Mouse (Mus musculus) embryonic facial prominence, embryonic 15.5 days (tissue): ENCODE results near the gene Prpf31. TPM values are rescaled to one million over a fixed set of nuclear protein-coding genes. Genes with fewer than 3 reads are reported as not detected.

Source experiments
- ATAC-seq: fragments of 200-750 bp; cut with Nextera tagmentation; 2 replicates; pipeline ENCODE4 v1.8.0; 2017; ENCODE audit warnings: low read depth, moderate TSS enrichment; ENCODE audit not compliant: insufficient number of reproducible peaks, low FRiP score, low TSS enrichment
- H3K27ac ChIP-seq: fragments of 300-500 bp; sonication (generic); replicated peaks from 2 replicates; pipeline ENCODE4 v1.5.1; 2015; ENCODE audit warnings: mild to moderate bottlenecking, inconsistent platforms
- H3K27me3 ChIP-seq: fragments of 300-500 bp; sonication (generic); 2 replicates; pipeline ENCODE4 v1.6.1; 2015; ENCODE audit warnings: inconsistent platforms
- H3K36me3 ChIP-seq: fragments of 300-500 bp; sonication (generic); 2 replicates; pipeline ENCODE4 v1.6.1; 2015; ENCODE audit warnings: mild to moderate bottlenecking, inconsistent platforms
- H3K4me1 ChIP-seq: fragments of 300-500 bp; sonication (generic); 2 replicates; pipeline ENCODE4 v1.6.1; 2015; ENCODE audit warnings: inconsistent platforms
- H3K4me2 ChIP-seq: fragments of 300-500 bp; sonication (generic); replicated peaks from 2 replicates; pipeline ENCODE4 v1.6.1; 2015; ENCODE audit warnings: mild to moderate bottlenecking, inconsistent platforms
- H3K4me3 ChIP-seq: fragments of 300-500 bp; sonication (generic); replicated peaks from 2 replicates; pipeline ENCODE4 v1.5.1; 2015; ENCODE audit warnings: mild to moderate bottlenecking, inconsistent platforms
- H3K9ac ChIP-seq: fragments of 300-500 bp; sonication (generic); 2 replicates; pipeline ENCODE4 v1.6.1; 2015; ENCODE audit warnings: inconsistent platforms
- H3K9me3 ChIP-seq: fragments of 300-500 bp; sonication (generic); replicated peaks from 2 replicates; pipeline ENCODE4 v1.6.1; 2016; ENCODE audit warnings: inconsistent platforms
- WGBS: fragments of 180-500 bp; shearing (Covaris S2); methylation state at CpG from one replicate; pipeline ENCODE4 v1.1.7; 2015; 5-methylcytosine and 5-hydroxymethylcytosine counted together
- microRNA-seq: library from miRNA; unstranded; fragments of <30 nt; microRNA quantifications from one replicate; pipeline ENCODE4, GENCODE M21; 2016; ENCODE audit warnings: borderline number of aligned reads
- polyA plus RNA-seq: library from polyadenylated mRNA; unstranded; fragments of >200 nt; fragmentation: Nextera tagmentation; extraction: Ambion mirVana; gene quantifications from 2 replicates; pipeline ENCODE4 v1.2.1, GENCODE M21; 2015

Gene Prpf31
- polyA plus RNA-seq, 1 experiment from 2014 or later, result 94.3 TPM

DNA sequence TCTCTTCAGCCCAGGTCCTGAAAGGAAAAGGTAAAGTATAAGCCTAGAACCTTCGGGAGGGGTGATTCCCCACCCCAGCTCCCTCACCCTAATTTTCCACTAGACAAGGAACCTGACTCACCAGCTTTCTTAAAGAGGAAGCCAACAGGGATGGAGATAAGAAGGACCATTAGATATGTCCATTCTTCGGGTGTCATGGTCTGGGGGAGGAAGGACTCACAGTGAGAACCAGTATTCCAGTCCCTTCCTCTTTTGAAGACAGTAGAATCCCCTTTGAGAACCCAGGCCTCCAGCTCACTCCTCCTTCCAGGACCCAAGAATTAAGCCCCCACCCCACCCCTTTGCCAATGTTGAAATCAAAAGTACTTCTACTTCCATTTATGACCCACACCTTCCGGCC lies 62.1 kb downstream of the Prpf31 start:
- peak overlapping the region; percentile 97 for H3K27ac ChIP-seq
- ATAC-seq, result no peak

More for the DNA sequence above, 62.1 kb downstream of the Prpf31 start:
- WGBS, result 29% methylated on average over 3 of the region's 3 CpGs
- H3K9me3 ChIP-seq, result no peaks in the 10 kb centered on the region
- H3K4me1 ChIP-seq, result peaks cover 16% of the 10 kb centered on the region
- peaks cover 27% of the 10 kb centered on the region for H3K36me3 ChIP-seq
- peak overlapping the region; percentile 72 for H3K4me3 ChIP-seq
- H3K4me2 ChIP-seq, result peak overlapping the region; percentile 87
- H3K9ac ChIP-seq, result peak overlapping the region; percentile 88
- no peaks in the 10 kb centered on the region for H3K27me3 ChIP-seq

Small RNAs within 50 kb of the gene (microRNA-seq; reads per million reads assigned to microRNA genes)
- gene Gm25100, result not detected
- 1.9 reads per million, percentile 5 among the genes with 10 or more reads in this experiment for gene Mir3572

Other genes starting within 250 kb of the Prpf31 start
- gene Cacng8, start 239.3 kb upstream of the Prpf31 start, polyA plus RNA-seq, result 2.2 and 3.0 TPM in 2 replicates
- gene Cacng6, start 205.8 kb upstream of the Prpf31 start, polyA plus RNA-seq, result 5.1 and 7.3 TPM in 2 replicates
- 0.17 and 0.81 TPM in 2 replicates for gene Tarm1, start 127.4 kb upstream of the Prpf31 start, polyA plus RNA-seq
- gene Oscar, start 13.8 kb upstream of the Prpf31 start, polyA plus RNA-seq, result 0.83 and 1.0 TPM in 2 replicates
- gene Ndufa3, start 12.6 kb upstream of the Prpf31 start, polyA plus RNA-seq, result 483 and 493 TPM in 2 replicates
- 27.1 and 28.3 TPM in 2 replicates for gene Tfpt, start 56 bp upstream of the Prpf31 start, polyA plus RNA-seq
- gene Cnot3, start 15.3 kb downstream of the Prpf31 start, polyA plus RNA-seq, result 59.0 and 65.3 TPM in 2 replicates
- gene Leng1, start 35.9 kb downstream of the Prpf31 start, polyA plus RNA-seq, result 20.1 and 22.3 TPM in 2 replicates
- 9.5 and 14.3 TPM in 2 replicates for gene Tmc4, start 47.6 kb downstream of the Prpf31 start, polyA plus RNA-seq
- 275 and 298 TPM in 2 replicates for gene Tsen34, start 62.9 kb downstream of the Prpf31 start, polyA plus RNA-seq
- 53.8 and 62.4 TPM in 2 replicates for gene Mboat7, start 63.5 kb downstream of the Prpf31 start, polyA plus RNA-seq
- gene Rps9, start 74.0 kb downstream of the Prpf31 start, polyA plus RNA-seq, result 1,464 and 1,578 TPM in 2 replicates
- gene Pirb, start 90.4 kb downstream of the Prpf31 start, polyA plus RNA-seq, result 1.4 and 1.6 TPM in 2 replicates
- gene Gm15448, start 195.7 kb downstream of the Prpf31 start, polyA plus RNA-seq, result not detected in 2 replicates
- gene Pira2, start 215.1 kb downstream of the Prpf31 start, polyA plus RNA-seq, result 0.41 and 0.52 TPM in 2 replicates